In the genomic region with DNA sequence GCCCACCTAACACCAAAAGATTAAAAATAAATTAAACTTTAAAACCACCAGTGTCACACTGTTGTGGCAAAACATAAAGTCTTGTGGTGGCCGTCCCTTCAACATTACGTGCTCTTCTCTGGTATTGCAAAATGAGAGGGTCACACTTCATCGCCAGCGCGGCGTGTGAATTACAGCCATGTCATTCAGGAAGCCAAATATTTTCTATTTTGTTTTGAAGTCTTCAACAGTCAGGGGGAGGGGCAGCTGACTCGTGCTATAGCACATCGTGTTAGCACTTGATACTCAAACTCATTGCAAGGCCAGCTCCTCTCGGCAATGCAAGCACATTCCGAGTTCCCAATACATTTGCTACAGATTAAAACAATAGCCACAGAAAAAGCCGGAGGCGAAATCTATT, we compare ENCODE assay signal across 12 mouse cellular contexts. TPM values are rescaled to one million over a fixed set of nuclear protein-coding genes. Genes with fewer than 3 reads are reported as not detected.
DNase-seq lines count a peak whose midpoint lies in the region; ATAC-seq and TF ChIP-seq lines count a peak whose summit lies in the region.
"Had no signal": no experiment of that assay in that cellular context is flagged by ENCODE, and none has a peak within 500 bp of the region (broad histone marks: within the 10 kb centered on the region; RNA-seq: fewer than 3 reads in every experiment).

No protein-coding gene starts in this region.

- DNase-seq in thymus, adult 2 months: no peak
- DNase-seq in thymus, postnatal 25 days: no peak
- DNase-seq in natural killer cell, adult 2 months (ENCODE audit: low spot score in 2 of 2): peak; percentile 74 to 77
- no peak for DNase-seq in kidney, postnatal 36 days
- DNase-seq in kidney, adult 8-10 months: no peak
- no peak for DNase-seq in embryo, embryonic 9.5 days (ENCODE audit: extremely low spot score)
- DNase-seq: adrenal gland, adult 8-10 months; cerebellum, adult 2 months had no signal

- no peaks in the 10 kb centered on the region for H3K27me3 ChIP-seq in thymus, adult 2 months (ENCODE audit: control insufficient read depth, insufficient read depth, low read length)
- H3K27me3 ChIP-seq in lung, embryonic 16.5 days (ENCODE audit: control insufficient read depth, insufficient read depth, low read depth, low read length): no peaks in the 10 kb centered on the region
- H3K27me3 ChIP-seq: hindbrain, embryonic 12.5 days had no signal

- no peaks in the 10 kb centered on the region for H3K36me3 ChIP-seq in thymus, adult 2 months (ENCODE audit: control insufficient read depth, insufficient read depth, low read length)
- H3K36me3 ChIP-seq in lung, embryonic 16.5 days (ENCODE audit: control insufficient read depth, insufficient read depth, low read length): no peaks in the 10 kb centered on the region
- H3K36me3 ChIP-seq: midbrain, embryonic 10.5 days had no signal

- peak overlapping the region; percentile 1; the same call in 1 of the 2 replicates for H3K27ac ChIP-seq in thymus, adult 2 months (ENCODE audit: control insufficient read depth, insufficient read depth, low read length)
- no peak overlapping the region for H3K27ac ChIP-seq in lung, embryonic 16.5 days (ENCODE audit: low read length)
- H3K27ac ChIP-seq: hindbrain, embryonic 12.5 days; midbrain, embryonic 10.5 days had no signal

- H3K4me2 ChIP-seq in lung, embryonic 16.5 days (ENCODE audit: low read depth, low read length): peak overlapping the region; percentile 5; the same call in 1 of the 2 replicates
- H3K4me2 ChIP-seq: hindbrain, embryonic 12.5 days had no signal

- no peak for TF ChIP-seq POLR2A in thymus, adult 2 months (IDR thresholded peaks at IDR 0.05; ENCODE audit: control insufficient read depth, extremely low read depth, insufficient read depth, low read length, poor library complexity)

- no peak for TF ChIP-seq CTCF in thymus, adult 2 months (IDR thresholded peaks at IDR 0.05; ENCODE audit: borderline replicate concordance, control insufficient read depth, extremely low read depth, insufficient read depth, low read length, poor library complexity)

- peaks cover 41% of the 10 kb centered on the region for H3K4me1 ChIP-seq in thymus, adult 2 months (replicated peaks; ENCODE audit: control insufficient read depth, insufficient read depth, low read length)
- H3K4me1 ChIP-seq in lung, embryonic 16.5 days (replicated peaks; ENCODE audit: control insufficient read depth, insufficient read depth, low read length): peaks cover 10% of the 10 kb centered on the region; the same call in 1 of the 2 replicates
- H3K4me1 ChIP-seq: hindbrain, embryonic 12.5 days; midbrain, embryonic 10.5 days had no signal

- no peak overlapping the region for H3K4me3 ChIP-seq in thymus, adult 2 months (ENCODE audit: control insufficient read depth, insufficient read depth, low read length)
- H3K4me3 ChIP-seq in lung, embryonic 16.5 days (ENCODE audit: low read length): no peak overlapping the region
- H3K4me3 ChIP-seq: hindbrain, embryonic 12.5 days; midbrain, embryonic 10.5 days had no signal

- no peak overlapping the region for H3K9ac ChIP-seq in lung, embryonic 16.5 days (ENCODE audit: low read length)
- H3K9ac ChIP-seq: hindbrain, embryonic 12.5 days had no signal

- ATAC-seq in erythroblast, adult 5-6 weeks (replicated peaks; ENCODE audit: low FRiP score, poor library complexity, severe bottlenecking): peak; percentile 87
- peak; percentile 83 for ATAC-seq in lung, embryonic 16.5 days (ENCODE audit: low read depth)

- 17% methylated on average over 12 of the region's 12 CpGs for WGBS in thymus, adult 2 months
- WGBS in lung, embryonic 16.5 days: 52% methylated on average over 12 of the region's 12 CpGs

- peaks cover 6% of the 10 kb centered on the region; the same call in 1 of the 2 replicates for H3K9me3 ChIP-seq in lung, embryonic 16.5 days (ENCODE audit: control insufficient read depth, low read length)

RNA-seq across cellular contexts. Expression of gene Stat5b, which starts 9.7 kb away (rescaled TPM):
- 178 and 204 TPM in 2 replicates for polyA plus RNA-seq in thymus, adult 2 months (2012; rRNA removed)
- total RNA-seq in erythroblast, adult 5-6 weeks (2015; ENCODE audit: low replicate concordance): 6.9 and 14.8 TPM in 2 replicates
- 6.7 and 10.3 TPM in 2 replicates for total RNA-seq in erythroblast, adult 5-6 weeks (2017; ENCODE audit: low replicate concordance)
- polyA plus RNA-seq in lung, embryonic 16.5 days (2015; fragmentation: Nextera tagmentation; extraction: Ambion mirVana): 27.2 and 28.4 TPM in 2 replicates

RNA-seq across cellular contexts. Expression of gene Stat5a, which starts 18.3 kb away (rescaled TPM):
- 136 and 161 TPM in 2 replicates for polyA plus RNA-seq in thymus, adult 2 months (2012; rRNA removed)
- 4.8 and 7.3 TPM in 2 replicates for total RNA-seq in erythroblast, adult 5-6 weeks (2015; ENCODE audit: low replicate concordance)
- 5.7 and 6.5 TPM in 2 replicates for total RNA-seq in erythroblast, adult 5-6 weeks (2017; ENCODE audit: low replicate concordance)
- polyA plus RNA-seq in lung, embryonic 16.5 days (2015; fragmentation: Nextera tagmentation; extraction: Ambion mirVana): 11.0 and 11.3 TPM in 2 replicates

Comparison
In these comparisons a context has a peak if more than half of its experiments do, and no peak if none do; other contexts are left out.
1. DNase-seq: peak in natural killer cell, adult 2 months (2 of 2); none in thymus, adult 2 months (single experiment), thymus, postnatal 25 days (single experiment), kidney, postnatal 36 days (0 of 2), kidney, adult 8-10 months (0 of 2) and embryo, embryonic 9.5 days (single experiment).
2. RNA of gene Stat5a, which starts 18.3 kb away (polyA plus RNA-seq): 136 to 161 TPM in thymus, adult 2 months; 11.0 to 11.3 TPM in lung, embryonic 16.5 days; every median in the first group is over 10 times any median in the second.